Mouse (Mus musculus) MEL (cell line): ENCODE results near the gene Tuft1. TPM values are rescaled to one million over a fixed set of nuclear protein-coding genes. Genes with fewer than 3 reads are reported as not detected.

ENCODE experiments used
- DNase-seq: peaks from one replicate; pipeline ENCODE4 v3.0.0; 2011; ENCODE audit warnings: low read depth, low spot score
- H3K27ac ChIP-seq: 2 replicates; pipeline ENCODE4 v1.5.1; 2012; ENCODE audit warnings: low read depth, mild to moderate bottlenecking, control low read depth, low read length, moderate library complexity; ENCODE audit not compliant: control insufficient read depth
- H3K27me3 ChIP-seq, 2 experiments: fragments of 150-350 bp in 1 of 2; sonication (generic) in 1 of 2; 2 replicates each; pipeline ENCODE4 v1.6.1; 2012; ENCODE audit warnings: low read length in 2 of 2, mild to moderate bottlenecking in 2 of 2, improper control_type of control experiment in 1 of 2, moderate library complexity in 1 of 2; ENCODE audit not compliant: insufficient read depth in 2 of 2, control insufficient read depth in 1 of 2
- H3K36me3 ChIP-seq, 2 experiments: 2 replicates each; pipeline ENCODE4 v1.6.1; 2012 to 2014; ENCODE audit warnings: low read length in 2 of 2, improper control_type of control experiment in 1 of 2, inconsistent platforms in 1 of 2, mild to moderate bottlenecking in 1 of 2; ENCODE audit not compliant: insufficient read depth in 2 of 2, control insufficient read depth in 1 of 2
- H3K4me1 ChIP-seq, 2 experiments: fragments of 150-350 bp in 1 of 2; sonication (generic) in 1 of 2; 2 replicates each; pipeline ENCODE4 v1.6.1; 2012; ENCODE audit warnings: low read length in 2 of 2, improper control_type of control experiment in 1 of 2, mild to moderate bottlenecking in 1 of 2; ENCODE audit not compliant: insufficient read depth in 2 of 2, control insufficient read depth in 1 of 2
- H3K4me3 ChIP-seq, 2 experiments: fragments of 150-350 bp in 1 of 2; sonication (generic) in 1 of 2; 2 replicates each; pipeline ENCODE4 v1.5.1; 2012; ENCODE audit warnings: low read depth in 2 of 2, low read length in 2 of 2, mild to moderate bottlenecking in 2 of 2, moderate library complexity in 2 of 2, control low read depth in 1 of 2, improper control_type of control experiment in 1 of 2; ENCODE audit not compliant: control insufficient read depth in 1 of 2, insufficient read depth in 1 of 2
- H3K79me2 ChIP-seq: 2 replicates; pipeline ENCODE4 v1.6.1; 2012; ENCODE audit warnings: mild to moderate bottlenecking, low read length, moderate library complexity; ENCODE audit not compliant: control insufficient read depth, poor library complexity, insufficient read depth
- H3K9ac ChIP-seq: 2 replicates; pipeline ENCODE4 v1.6.1; 2012; ENCODE audit warnings: low read depth, mild to moderate bottlenecking, control low read depth, low read length, moderate library complexity; ENCODE audit not compliant: control insufficient read depth, poor library complexity, severe bottlenecking
- H3K9me3 ChIP-seq: fragments of 150-350 bp; sonication (generic); replicated peaks from 2 replicates; pipeline ENCODE4 v1.6.1; 2012; ENCODE audit warnings: mild to moderate bottlenecking, low read length, improper control_type of control experiment, moderate library complexity; ENCODE audit not compliant: insufficient read depth
- BHLHE40 ChIP-seq: IDR thresholded peaks from 2 replicates; pipeline ENCODE4 v1.6.1; 2012; ENCODE audit warnings: low read depth, mild to moderate bottlenecking, inconsistent platforms, low read length, improper control_type of control experiment, borderline replicate concordance
- CHD1 ChIP-seq: IDR thresholded peaks from 2 replicates; pipeline ENCODE4 v1.6.1; 2012; ENCODE audit warnings: low read depth, mild to moderate bottlenecking, inconsistent platforms, low read length, improper control_type of control experiment
- CHD2 ChIP-seq: IDR thresholded peaks from 2 replicates; pipeline ENCODE4 v1.6.1; 2011; ENCODE audit warnings: low read length, improper control_type of control experiment
- CTCF ChIP-seq, 3 experiments: IDR thresholded peaks in 2 of 3; conservative IDR thresholded peaks in 1 of 3; 2 replicates each; pipeline ENCODE4 v1.5.1; 2011 to 2012; ENCODE audit warnings: low read length in 3 of 3, low read depth in 2 of 3, mild to moderate bottlenecking in 2 of 3, improper control_type of control experiment in 1 of 3, inconsistent platforms in 1 of 3, mixed read lengths in 1 of 3, moderate library complexity in 1 of 3; ENCODE audit not compliant: control insufficient read depth in 1 of 3, insufficient read depth in 1 of 3, poor library complexity in 1 of 3, severe bottlenecking in 1 of 3
- E2F4 ChIP-seq: IDR thresholded peaks from 2 replicates; pipeline ENCODE4 v1.6.1; 2011; ENCODE audit warnings: low read depth, low read length, improper control_type of control experiment, borderline replicate concordance
- EP300 ChIP-seq, 2 experiments: IDR thresholded peaks; 2 replicates each; pipeline ENCODE4 v1.6.1; 2011; ENCODE audit warnings: improper control_type of control experiment in 2 of 2, low read length in 2 of 2, low read depth in 1 of 2, mild to moderate bottlenecking in 1 of 2
- ETS1 ChIP-seq: IDR thresholded peaks from 2 replicates; pipeline ENCODE4 v1.6.1; 2012; ENCODE audit warnings: low read depth, mild to moderate bottlenecking, inconsistent platforms, low read length, improper control_type of control experiment, moderate library complexity
- HCFC1 ChIP-seq: IDR thresholded peaks from 2 replicates; pipeline ENCODE4 v1.6.1; 2012; ENCODE audit warnings: low read depth, mild to moderate bottlenecking, inconsistent platforms, low read length, improper control_type of control experiment, moderate library complexity
- JUND ChIP-seq: IDR thresholded peaks from 2 replicates; pipeline ENCODE4 v1.6.1; 2011; ENCODE audit warnings: low read depth, mild to moderate bottlenecking, improper control_type of control experiment, low read length
- KAT2A ChIP-seq: conservative IDR thresholded peaks from 2 replicates; pipeline ENCODE4 v1.6.1; 2012; ENCODE audit warnings: low read depth, low read length, improper control_type of control experiment, inconsistent platforms
- MAFK ChIP-seq: IDR thresholded peaks from 2 replicates; pipeline ENCODE4 v1.6.1; 2011; ENCODE audit warnings: low read depth, mild to moderate bottlenecking, low read length, improper control_type of control experiment, borderline replicate concordance
- MAX ChIP-seq: IDR thresholded peaks from 2 replicates; pipeline ENCODE4 v1.6.1; 2011; ENCODE audit warnings: low read length, improper control_type of control experiment
- MAZ ChIP-seq: IDR thresholded peaks from 2 replicates; pipeline ENCODE4 v1.6.1; 2012; ENCODE audit warnings: low read depth, mild to moderate bottlenecking, inconsistent platforms, low read length, improper control_type of control experiment
- MEF2A ChIP-seq: IDR thresholded peaks from 2 replicates; pipeline ENCODE4 v1.6.1; 2014; ENCODE audit warnings: low read depth, mild to moderate bottlenecking, inconsistent platforms, low read length, improper control_type of control experiment; ENCODE audit not compliant: poor library complexity, insufficient replicate concordance, severe bottlenecking; ENCODE audit errors: extremely low read depth
- MXI1 ChIP-seq: IDR thresholded peaks from 2 replicates; pipeline ENCODE4 v1.6.1; 2011; ENCODE audit warnings: mild to moderate bottlenecking, low read depth, low read length, improper control_type of control experiment
- MYB ChIP-seq: IDR thresholded peaks from 2 replicates; pipeline ENCODE4 v1.6.1; 2011; ENCODE audit warnings: mild to moderate bottlenecking, low read depth, low read length, improper control_type of control experiment
- MYC ChIP-seq: IDR thresholded peaks from 2 replicates; pipeline ENCODE4 v1.6.1; 2011; ENCODE audit warnings: low read depth, mild to moderate bottlenecking, low read length, improper control_type of control experiment, moderate library complexity
- NELFE ChIP-seq: IDR thresholded peaks from 2 replicates; pipeline ENCODE4 v1.6.1; 2011; ENCODE audit warnings: low read depth, low read length, improper control_type of control experiment
- NRF1 ChIP-seq: IDR thresholded peaks from 2 replicates; pipeline ENCODE4 v1.6.1; 2014; ENCODE audit warnings: low read depth, mild to moderate bottlenecking, inconsistent platforms, low read length, improper control_type of control experiment, moderate library complexity; ENCODE audit not compliant: poor library complexity, insufficient read depth, severe bottlenecking
- POLR2A ChIP-seq, 2 experiments: IDR thresholded peaks; 2 replicates each; pipeline ENCODE4 v1.6.1; 2011 to 2012; ENCODE audit warnings: low read length in 2 of 2, mild to moderate bottlenecking in 2 of 2, control low read depth in 1 of 2, improper control_type of control experiment in 1 of 2, low read depth in 1 of 2, moderate library complexity in 1 of 2; ENCODE audit not compliant: control insufficient read depth in 1 of 2, insufficient read depth in 1 of 2, poor library complexity in 1 of 2
- POLR2AphosphoS2 ChIP-seq: IDR thresholded peaks from 2 replicates; pipeline ENCODE4 v1.6.1; 2011; ENCODE audit warnings: low read length, improper control_type of control experiment
- POLR2AphosphoS5 ChIP-seq: IDR thresholded peaks from 2 replicates; pipeline ENCODE4 v1.6.1; 2012; ENCODE audit warnings: low read depth, borderline replicate concordance, mild to moderate bottlenecking, inconsistent platforms, low read length, moderate library complexity, mixed read lengths
- RAD21 ChIP-seq: IDR thresholded peaks from 2 replicates; pipeline ENCODE4 v1.6.1; 2011; ENCODE audit warnings: mild to moderate bottlenecking, low read depth, low read length, improper control_type of control experiment
- RCOR1 ChIP-seq: IDR thresholded peaks from 2 replicates; pipeline ENCODE4 v1.6.1; 2012; ENCODE audit warnings: low read depth, mild to moderate bottlenecking, inconsistent platforms, low read length, improper control_type of control experiment
- SIN3A ChIP-seq: IDR thresholded peaks from 2 replicates; pipeline ENCODE4 v1.6.1; 2012; ENCODE audit warnings: low read length, improper control_type of control experiment, inconsistent platforms
- SMC3 ChIP-seq: IDR thresholded peaks from 2 replicates; pipeline ENCODE4 v1.6.1; 2011; ENCODE audit warnings: low read depth, low read length, improper control_type of control experiment
- TAL1 ChIP-seq: IDR thresholded peaks from 2 replicates; pipeline ENCODE4 v1.6.1; 2012; ENCODE audit warnings: mild to moderate bottlenecking, inconsistent platforms, low read length, moderate library complexity, mixed read lengths
- TBP ChIP-seq: IDR thresholded peaks from 2 replicates; pipeline ENCODE4 v1.8.0; 2011; ENCODE audit warnings: low read depth, low read length, improper control_type of control experiment
- UBTF ChIP-seq: IDR thresholded peaks from 2 replicates; pipeline ENCODE4 v1.6.1; 2012; ENCODE audit warnings: low read depth, mild to moderate bottlenecking, inconsistent platforms, low read length, improper control_type of control experiment, moderate library complexity, borderline replicate concordance; ENCODE audit not compliant: insufficient read depth
- USF1 ChIP-seq: IDR thresholded peaks from 2 replicates; pipeline ENCODE4 v1.6.1; 2014; ENCODE audit warnings: low read depth, mild to moderate bottlenecking, inconsistent platforms, low read length, improper control_type of control experiment, moderate library complexity
- USF2 ChIP-seq, 2 experiments: IDR thresholded peaks; 2 replicates each; pipeline ENCODE4 v1.6.1; 2011 to 2012; ENCODE audit warnings: improper control_type of control experiment in 2 of 2, low read length in 2 of 2, borderline replicate concordance in 1 of 2, inconsistent platforms in 1 of 2, low read depth in 1 of 2, mild to moderate bottlenecking in 1 of 2; ENCODE audit not compliant: insufficient read depth in 1 of 2
- ZC3H11A ChIP-seq: IDR thresholded peaks from 2 replicates; pipeline ENCODE4 v1.6.1; 2012; ENCODE audit warnings: low read depth, mild to moderate bottlenecking, inconsistent platforms, low read length, improper control_type of control experiment
- ZKSCAN1 ChIP-seq: IDR thresholded peaks from 2 replicates; pipeline ENCODE4 v1.6.1; 2012; ENCODE audit warnings: low read depth, mild to moderate bottlenecking, inconsistent platforms, low read length, improper control_type of control experiment, moderate library complexity
- ZMIZ1 ChIP-seq: IDR thresholded peaks from 2 replicates; pipeline ENCODE4 v1.6.1; 2012; ENCODE audit warnings: low read depth, mild to moderate bottlenecking, inconsistent platforms, low read length, improper control_type of control experiment, moderate library complexity
- ZNF384 ChIP-seq: IDR thresholded peaks from 2 replicates; pipeline ENCODE4 v1.6.1; 2012; ENCODE audit warnings: low read depth, mild to moderate bottlenecking, inconsistent platforms, low read length, improper control_type of control experiment
- polyA plus RNA-seq, 2 experiments: library from polyadenylated mRNA; stranded (reverse) in 1 of 2; unstranded in 1 of 2; fragments of >175 nt in 1 of 2; fragments of >200 nt in 1 of 2; gene quantifications; 2 replicates each; pipeline versions ENCODE4 v1.2.1 to v1.2.4; 2012; ENCODE audit warnings: low replicate concordance in 2 of 2, low read depth in 1 of 2; ENCODE audit not compliant: insufficient read length in 2 of 2, insufficient read depth in 1 of 2, missing spikeins in 1 of 2
- total RNA-seq: library from RNA; depleted of rRNA; stranded (reverse); fragments of 300-350 nt; gene quantifications from 2 replicates; pipeline ENCODE4 v1.2.3, GENCODE M21; 2012

The Tuft1 gene
- total and polyA plus RNA-seq, 3 experiments = 6.6 to 13.5 TPM; not detected in 1

GRCm38 (mm10) chr3:94648755-94649590, 9.7 kb downstream of the Tuft1 start:
- Histone ChIP-seq H3K9me3 (no peaks in the 10 kb centered on the region), H3K4me3 (peak overlapping the region in 1 of 2 experiments; percentile 7; a peak in 2 of 4 replicates), H3K79me2 (no peaks in the 10 kb centered on the region), H3K27me3 (no peaks in the 10 kb centered on the region), H3K4me1 (peaks cover 9 to 12% of the 10 kb centered on the region in 2 experiments), H3K27ac (peak overlapping the region; percentile 74), H3K9ac (peak overlapping the region; percentile 30), H3K36me3 (peaks cover 0 to 10% of the 10 kb centered on the region in 2 experiments; a peak in 2 of 4 replicates)
- peak; percentile 89 for DNase-seq
- TF ChIP-seq SIN3A (peak; percentile 73), MYB (no peak), CHD1 (no peak), HCFC1 (peak; percentile 73), RAD21 (no peak), MAFK (no peak; the same call in 1 of the 2 replicates), USF2 (IDR thresholded peaks at IDR 0.05; ENCODE audit: borderline replicate concordance in 1 of 2, insufficient read depth in 1 of 2, low read depth in 1 of 2, low read length in 2 of 2) (no peak), POLR2AphosphoS2 (no peak), MAX (peak; percentile 65; the same call in 1 of the 2 replicates), EP300 (IDR thresholded peaks at IDR 0.05; ENCODE audit: low read depth in 1 of 2, low read length in 2 of 2) (peak; percentile 66 to 77; a peak in 3 of 4 replicates), KAT2A (no peak), MXI1 (peak; percentile 32; the same call in 1 of the 2 replicates), ZC3H11A (no peak), NELFE (no peak), TAL1 (peak; percentile 48; the same call in 1 of the 2 replicates), ZNF384 (no peak), JUND (peak; percentile 80), POLR2AphosphoS5 (no peak), NRF1 (no peak), MEF2A (no peak), USF1 (peak; percentile 57), ETS1 (peak; percentile 59), RCOR1 (peak; percentile 53; the same call in 1 of the 2 replicates), ZKSCAN1 (no peak), CHD2 (no peak), ZMIZ1 (peak; percentile 25; the same call in 1 of the 2 replicates), UBTF (no peak), SMC3 (no peak), MAZ (peak; percentile 92), MYC (peak; percentile 54; the same call in 1 of the 2 replicates), POLR2A (IDR thresholded peaks at IDR 0.05; ENCODE audit: control insufficient read depth in 1 of 2, insufficient read depth in 1 of 2, low read depth in 1 of 2, low read length in 2 of 2, poor library complexity in 1 of 2) (no peak), BHLHE40 (no peak), E2F4 (no peak), CTCF (IDR thresholded peaks at IDR 0.05 in 2 of 3, conservative IDR thresholded peaks at IDR 0.05 in 1 of 3; ENCODE audit: control insufficient read depth in 1 of 3, insufficient read depth in 1 of 3, low read depth in 2 of 3, low read length in 3 of 3, poor library complexity in 1 of 3, severe bottlenecking in 1 of 3) (no peak), TBP (0 out of 2 replicates have a peak, but pooled peaks have one; percentile 28)
